Mouse (Mus musculus) heart, adult 2 months (tissue): ENCODE measurements at regions not wholly inside any gene's neighbourhood (a gene's known extent, or its start where the extent isn't known, plus 50 kb on each side); places are given as distances from the start of the nearest gene placed in this dataset.

ENCODE experiments used
- DNase-seq, 2 experiments: peaks; one replicate each; pipeline ENCODE4 v3.0.0; 2021
- H3K27ac ChIP-seq: fragments of 200-600 bp; 2 replicates; pipeline ENCODE4 v1.8.1; 2022
- H3K27me3 ChIP-seq: fragments of 200-500 bp; 2 replicates; pipeline ENCODE4 v1.6.1; 2012; ENCODE audit warnings: mild to moderate bottlenecking, low read length, inconsistent platforms, mixed read lengths; ENCODE audit not compliant: control insufficient read depth, insufficient read depth
- H3K36me3 ChIP-seq: fragments of 200-500 bp; 2 replicates; pipeline ENCODE4 v1.6.1; 2012; ENCODE audit warnings: low read length, inconsistent platforms; ENCODE audit not compliant: control insufficient read depth, insufficient read depth
- H3K4me1 ChIP-seq: fragments of 200-500 bp; 2 replicates; pipeline ENCODE4 v1.6.1; 2011; ENCODE audit warnings: low read length; ENCODE audit not compliant: control insufficient read depth, insufficient read depth
- H3K4me3 ChIP-seq: fragments of 200-600 bp; 2 replicates; pipeline ENCODE4 v1.8.1; 2022
- H3K79me2 ChIP-seq: fragments of 200-500 bp; replicated peaks from 2 replicates; pipeline ENCODE4 v1.6.1; 2012; ENCODE audit warnings: mild to moderate bottlenecking, inconsistent platforms, low read length, moderate library complexity, mixed read lengths; ENCODE audit not compliant: control insufficient read depth, insufficient read depth
- H3K9ac ChIP-seq: fragments of 200-500 bp; 2 replicates; pipeline ENCODE4 v1.6.1; 2012; ENCODE audit warnings: low read depth, mild to moderate bottlenecking, control low read depth, inconsistent platforms, low read length, mixed read lengths
- CTCF ChIP-seq: fragments of 200-600 bp; IDR thresholded peaks from 2 replicates; pipeline ENCODE4 v1.8.1; 2022; ENCODE audit warnings: antibody characterized with exemption, mild to moderate bottlenecking, moderate library complexity
- EP300 ChIP-seq: fragments of 200-500 bp; IDR thresholded peaks from 2 replicates; pipeline ENCODE4 v1.6.1; 2011; ENCODE audit warnings: low read depth, low read length, control low read depth; ENCODE audit not compliant: insufficient read depth
- POLR2A ChIP-seq: fragments of 200-500 bp; IDR thresholded peaks from 2 replicates; pipeline ENCODE4 v1.6.1; 2011; ENCODE audit warnings: mild to moderate bottlenecking, low read depth, low read length, control low read depth; ENCODE audit not compliant: insufficient read depth
- WGBS: fragments of 180-500 bp; shearing (Covaris S2); methylation state at CpG from one replicate; pipeline ENCODE4 v1.1.7; 2018; 5-methylcytosine and 5-hydroxymethylcytosine counted together
- intact Hi-C: fragments of 180-260 bp; cut with DNase I; formaldehyde crosslinking; loops from one replicate; pipeline ENCODE4 v1.15.1; 2025

GRCm38 (mm10) chr12:106568541-106569085 is 558.6 kb downstream of the Vrk1 start:
- no peak for TF ChIP-seq EP300
- no peak for TF ChIP-seq POLR2A
- TF ChIP-seq CTCF, result no peak
- no peak overlapping the region for H3K4me3 ChIP-seq

GRCm38 (mm10) chr12:106572956-106573355 is 562.9 kb downstream of the Vrk1 start:
- TF ChIP-seq CTCF, result no peak
- no peak for TF ChIP-seq EP300
- no peak for TF ChIP-seq POLR2A
- Histone ChIP-seq H3K79me2 (no peaks in the 10 kb centered on the region), H3K4me3 (no peak overlapping the region), H3K27ac (no peak overlapping the region), H3K36me3 (no peaks in the 10 kb centered on the region), H3K4me1 (no peaks in the 10 kb centered on the region), H3K27me3 (no peaks in the 10 kb centered on the region), H3K9ac (no peak overlapping the region)
- 77% methylated on average over 5 of the region's 5 CpGs for WGBS
- DNase-seq, result no peak
- intact Hi-C loops, result no loop called here

More at GRCm38 (mm10) chr12:106568541-106569085, 558.6 kb downstream of the Vrk1 start:
- 73% methylated on average over 10 of the region's 10 CpGs for WGBS
- no peaks in the 10 kb centered on the region for H3K36me3 ChIP-seq
- no peaks in the 10 kb centered on the region for H3K79me2 ChIP-seq
- intact Hi-C loops, result no loop called here
- no peak overlapping the region for H3K9ac ChIP-seq
- no peak for DNase-seq
- no peak overlapping the region for H3K27ac ChIP-seq
- no peaks in the 10 kb centered on the region for H3K4me1 ChIP-seq
- H3K27me3 ChIP-seq, result no peaks in the 10 kb centered on the region

GRCm38 (mm10) chr12:106582760-106583159 is 572.7 kb downstream of the Vrk1 start:
- no peak for DNase-seq
- 46% methylated on average over 9 of the region's 9 CpGs for WGBS
- H3K79me2 ChIP-seq, result no peaks in the 10 kb centered on the region
- intact Hi-C loops, result no loop called here
- no peak overlapping the region for H3K27ac ChIP-seq
- H3K27me3 ChIP-seq, result no peaks in the 10 kb centered on the region
- no peak overlapping the region for H3K4me3 ChIP-seq
- H3K4me1 ChIP-seq, result no peaks in the 10 kb centered on the region
- TF ChIP-seq POLR2A, result no peak
- TF ChIP-seq CTCF, result no peak
- TF ChIP-seq EP300, result no peak
- no peaks in the 10 kb centered on the region for H3K36me3 ChIP-seq
- no peak overlapping the region for H3K9ac ChIP-seq

- H3K9ac ChIP-seq, result no peak overlapping the region
- no peaks in the 10 kb centered on the region for H3K4me1 ChIP-seq
- H3K79me2 ChIP-seq, result no peaks in the 10 kb centered on the region
- no peak overlapping the region for H3K4me3 ChIP-seq
- no peak for TF ChIP-seq POLR2A
- no peak for TF ChIP-seq CTCF
- no peak for TF ChIP-seq EP300
- DNase-seq, result no peak
- 81% methylated on average over 5 of the region's 5 CpGs for whole genome bisulfite sequencing
- no peak overlapping the region for H3K27ac ChIP-seq
- intact Hi-C loops, result no loop called here
- no peaks in the 10 kb centered on the region for H3K27me3 ChIP-seq
- no peaks in the 10 kb centered on the region for H3K36me3 ChIP-seq
These were observed 575.6 kb downstream of the Vrk1 start for GRCm38 (mm10) chr12:106585626-106586025.

GRCm38 (mm10) chr12:106592686-106593085 is 582.7 kb downstream of the Vrk1 start:
- no peak for TF ChIP-seq POLR2A
- no peak for TF ChIP-seq CTCF
- TF ChIP-seq EP300, result no peak
- Histone ChIP-seq H3K27ac (no peak overlapping the region), H3K27me3 (no peaks in the 10 kb centered on the region), H3K36me3 (no peaks in the 10 kb centered on the region), H3K9ac (no peak overlapping the region), H3K4me1 (no peaks in the 10 kb centered on the region), H3K79me2 (no peaks in the 10 kb centered on the region), H3K4me3 (no peak overlapping the region)
- WGBS, result 89% methylated on average over 9 of the region's 9 CpGs
- no peak for DNase-seq
- intact Hi-C loops, result no loop called here

- intact Hi-C loops, result no loop called here
- 2% methylated on average over 12 of the region's 12 CpGs for WGBS
These were observed 587.6 kb downstream of the Vrk1 start for GRCm38 (mm10) chr12:106597636-106598035.

More at GRCm38 (mm10) chr12:106597636-106598035, 587.6 kb downstream of the Vrk1 start:
- no peaks in the 10 kb centered on the region for H3K36me3 ChIP-seq
- DNase-seq, result no peak
- no peaks in the 10 kb centered on the region for H3K79me2 ChIP-seq
- H3K27ac ChIP-seq, result no peak overlapping the region
- no peak overlapping the region for H3K4me3 ChIP-seq
- no peak overlapping the region for H3K9ac ChIP-seq
- H3K4me1 ChIP-seq, result no peaks in the 10 kb centered on the region
- TF ChIP-seq POLR2A (no peak), CTCF (no peak), EP300 (no peak)
- no peaks in the 10 kb centered on the region for H3K27me3 ChIP-seq
